Mouse (Mus musculus): ENCODE measurements around the gene Gm3371.
"Not testable (repeated sequence)": the region's sequence is repeated elsewhere in the genome, so short reads cannot be mapped to it uniquely, and the experiment has no call there.

Gene Gm3371

GRCm38 (mm10) chr14:44410588-44410987, at the start of gene Gm3371:
Gm3371 (minus strand) TSS chr14:44410688.
- not testable (repeated sequence) for DNase-seq

GRCm38 (mm10) chr14:44433335-44433734, 22.8 kb upstream of the Gm3371 start, which contains the start of gene Gm8232:
Gm8232 (plus strand) TSS chr14:44433635.
- DNase-seq: not testable (repeated sequence)

GRCm38 (mm10) chr14:44384233-44384632, 26.3 kb downstream of the Gm3371 start:
- DNase-seq: not testable (repeated sequence)

- not testable (repeated sequence) for DNase-seq
Observed at GRCm38 (mm10) chr14:44365057-44365456, 45.4 kb downstream of the Gm3371 start, which contains the start of gene Gm8229. Gm8229 (plus strand) TSS chr14:44365357.

- DNase-seq: not testable (repeated sequence)
Observed at GRCm38 (mm10) chr14:44362301-44362700, 48.2 kb downstream of the Gm3371 start.

GRCm38 (mm10) chr14:44361416-44361815, 49.1 kb downstream of the Gm3371 start:
- DNase-seq: not testable (repeated sequence)
